Mouse (Mus musculus): ENCODE measurements around the gene Tyrp1. TPM values are rescaled to one million over a fixed set of nuclear protein-coding genes. Genes with fewer than 3 reads are reported as not detected.
A peak's percentile ranks its signal among the peaks of the same experiment; 100 is the strongest.

The Tyrp1 gene
- total and polyA plus RNA-seq, 2 experiments from 2014 or later, result 0.46 to 0.70 TPM

GRCm38 (mm10) chr4:80863906-80864305 lies 30.0 kb downstream of the Tyrp1 start:
- no peak overlapping the region for H3K9ac ChIP-seq (replicated peaks; ENCODE audit: low read depth, low read length)
- no peaks in the 10 kb centered on the region for H3K9me3 ChIP-seq (replicated peaks; ENCODE audit: control insufficient read depth, low read length)
- no peaks in the 10 kb centered on the region for H3K36me3 ChIP-seq (replicated peaks; ENCODE audit: control insufficient read depth, insufficient read depth, low read length)
- DNase-seq (ENCODE audit: low spot score) (no peak), ATAC-seq (ENCODE audit: insufficient read depth, low read depth) (no peak)
- no peaks in the 10 kb centered on the region for H3K27me3 ChIP-seq (ENCODE audit: control insufficient read depth, insufficient read depth, low read length)
- H3K4me1 ChIP-seq (ENCODE audit: control insufficient read depth, insufficient read depth), result no peaks in the 10 kb centered on the region
- no peak overlapping the region for H3K4me3 ChIP-seq (ENCODE audit: low read depth, low read length)
- 66% methylated on average over 7 of the region's 7 CpGs for WGBS
- H3K4me2 ChIP-seq (ENCODE audit: low read depth, low read length), result no peak overlapping the region
- no peak overlapping the region for H3K27ac ChIP-seq (ENCODE audit: low read depth)
- TF ChIP-seq EP300 (IDR thresholded peaks at IDR 0.05; ENCODE audit: low read depth), result no peak
- no peak for TF ChIP-seq CTCF (IDR thresholded peaks at IDR 0.05; ENCODE audit: low read depth)

- Histone ChIP-seq H3K9me3 (replicated peaks; ENCODE audit: control insufficient read depth, low read length) (no peaks in the 10 kb centered on the region), H3K9ac (replicated peaks; ENCODE audit: low read depth, low read length) (no peak overlapping the region), H3K4me2 (ENCODE audit: low read depth, low read length) (peak overlapping the region; percentile 60), H3K27me3 (ENCODE audit: control insufficient read depth, insufficient read depth, low read length) (no peaks in the 10 kb centered on the region), H3K27ac (ENCODE audit: low read depth) (no peak overlapping the region), H3K36me3 (replicated peaks; ENCODE audit: control insufficient read depth, insufficient read depth, low read length) (no peaks in the 10 kb centered on the region), H3K4me3 (ENCODE audit: low read depth, low read length) (peak overlapping the region; percentile 34), H3K4me1 (ENCODE audit: control insufficient read depth, insufficient read depth) (no peaks in the 10 kb centered on the region)
- WGBS, result 1% methylated on average over 17 of the region's 17 CpGs
- TF ChIP-seq CTCF (IDR thresholded peaks at IDR 0.05; ENCODE audit: low read depth), result no peak
- TF ChIP-seq EP300 (IDR thresholded peaks at IDR 0.05; ENCODE audit: low read depth), result no peak
- ATAC-seq (ENCODE audit: insufficient read depth, low read depth) (no peak), DNase-seq (ENCODE audit: low spot score) (peak; percentile 8)
Measured at GRCm38 (mm10) chr4:80864511-80864922, 30.6 kb downstream of the Tyrp1 start.

GRCm38 (mm10) chr4:80866065-80866464 lies 32.1 kb downstream of the Tyrp1 start:
- ATAC-seq (ENCODE audit: insufficient read depth, low read depth), result no peak
- no peaks in the 10 kb centered on the region for H3K9me3 ChIP-seq (replicated peaks; ENCODE audit: control insufficient read depth, low read length)
- H3K4me3 ChIP-seq (ENCODE audit: low read depth, low read length), result no peak overlapping the region
- H3K27me3 ChIP-seq (ENCODE audit: control insufficient read depth, insufficient read depth, low read length), result no peaks in the 10 kb centered on the region
- DNase-seq (ENCODE audit: low spot score), result peak; percentile 59
- H3K36me3 ChIP-seq (replicated peaks; ENCODE audit: control insufficient read depth, insufficient read depth, low read length), result no peaks in the 10 kb centered on the region
- no peak overlapping the region for H3K27ac ChIP-seq (ENCODE audit: low read depth)
- WGBS, result 15% methylated on average over 5 of the region's 5 CpGs
- no peak overlapping the region for H3K9ac ChIP-seq (replicated peaks; ENCODE audit: low read depth, low read length)
- no peaks in the 10 kb centered on the region for H3K4me1 ChIP-seq (ENCODE audit: control insufficient read depth, insufficient read depth)
- peak; percentile 67 for TF ChIP-seq CTCF (IDR thresholded peaks at IDR 0.05; ENCODE audit: low read depth)
- no peak for TF ChIP-seq EP300 (IDR thresholded peaks at IDR 0.05; ENCODE audit: low read depth)
- no peak overlapping the region for H3K4me2 ChIP-seq (ENCODE audit: low read depth, low read length)

GRCm38 (mm10) chr4:80869598-80869997 lies 35.7 kb downstream of the Tyrp1 start:
- no peaks in the 10 kb centered on the region for H3K27me3 ChIP-seq (ENCODE audit: control insufficient read depth, insufficient read depth, low read length)
- no peak for ATAC-seq (ENCODE audit: insufficient read depth, low read depth)
- H3K4me3 ChIP-seq (ENCODE audit: low read depth, low read length), result no peak overlapping the region
- no peak for TF ChIP-seq EP300 (IDR thresholded peaks at IDR 0.05; ENCODE audit: low read depth)
- TF ChIP-seq CTCF (IDR thresholded peaks at IDR 0.05; ENCODE audit: low read depth), result no peak
- no peak overlapping the region for H3K27ac ChIP-seq (ENCODE audit: low read depth)
- no peak for DNase-seq (ENCODE audit: low spot score)
- H3K4me1 ChIP-seq (ENCODE audit: control insufficient read depth, insufficient read depth), result no peaks in the 10 kb centered on the region
- WGBS, result 55% methylated on average over 2 of the region's 2 CpGs
- H3K9ac ChIP-seq (replicated peaks; ENCODE audit: low read depth, low read length), result no peak overlapping the region
- no peak overlapping the region for H3K4me2 ChIP-seq (ENCODE audit: low read depth, low read length)
- H3K36me3 ChIP-seq (replicated peaks; ENCODE audit: control insufficient read depth, insufficient read depth, low read length), result no peaks in the 10 kb centered on the region
- H3K9me3 ChIP-seq (replicated peaks; ENCODE audit: control insufficient read depth, low read length), result no peaks in the 10 kb centered on the region

GRCm38 (mm10) chr4:80872847-80873644 lies 39.1 kb downstream of the Tyrp1 start:
- no peaks in the 10 kb centered on the region for H3K4me1 ChIP-seq (ENCODE audit: control insufficient read depth, insufficient read depth)
- H3K4me3 ChIP-seq (ENCODE audit: low read depth, low read length), result no peak overlapping the region
- no peaks in the 10 kb centered on the region for H3K27me3 ChIP-seq (ENCODE audit: control insufficient read depth, insufficient read depth, low read length)
- no peaks in the 10 kb centered on the region for H3K36me3 ChIP-seq (replicated peaks; ENCODE audit: control insufficient read depth, insufficient read depth, low read length)
- 36% methylated on average over 6 of the region's 6 CpGs for WGBS
- no peak overlapping the region for H3K4me2 ChIP-seq (ENCODE audit: low read depth, low read length)
- H3K9me3 ChIP-seq (replicated peaks; ENCODE audit: control insufficient read depth, low read length), result no peaks in the 10 kb centered on the region
- DNase-seq (ENCODE audit: low spot score), result peak; percentile 39
- no peak for ATAC-seq (ENCODE audit: insufficient read depth, low read depth)
- H3K27ac ChIP-seq (ENCODE audit: low read depth), result no peak overlapping the region
- TF ChIP-seq CTCF (IDR thresholded peaks at IDR 0.05; ENCODE audit: low read depth), result peak; percentile 44
- TF ChIP-seq EP300 (IDR thresholded peaks at IDR 0.05; ENCODE audit: low read depth), result no peak
- H3K9ac ChIP-seq (replicated peaks; ENCODE audit: low read depth, low read length), result no peak overlapping the region
